Mouse (Mus musculus) left cerebral cortex, postnatal 14 days (tissue): Measurements from ENCODE around the gene Chchd3. TPM values are rescaled to one million over a fixed set of nuclear protein-coding genes. Genes with fewer than 3 reads are reported as not detected.

Source experiments
- DNase-seq, 2 experiments: peaks; one replicate each; pipeline ENCODE4 v3.0.0; 2021 to 2022; ENCODE audit warnings: low spot score in 2 of 2, mixed read lengths in 1 of 2
- intact Hi-C: fragments of 180-260 bp; cut with DNase I; formaldehyde crosslinking; loops from one replicate; pipeline ENCODE4 v1.15.1; 2025
- long read RNA-seq, 2 experiments: library from polyadenylated mRNA; stranded (forward); transcript quantifications; one replicate each; pipeline ENCODE4 v2.0.0; 2021
- total RNA-seq, 2 experiments: library from RNA; stranded (reverse); gene quantifications; 2 replicates each; pipeline ENCODE4 v1.2.3; 2021

Gene Chchd3
- total RNA-seq = 10 to 100 TPM; 90.8 to 92.6 TPM
- long read RNA-seq, experiment 1, transcript Chchd3-201 (8 exons, 1,550 nt) = major isoform, 41 of 110 reads
- long read RNA-seq, experiment 1, partial matches to known transcripts = 0 of 110 reads
- long read RNA-seq, experiment 1, other reads (novel, unspliced or antisense) = 69 of 110 reads
- long read RNA-seq, experiment 2, transcript Chchd3-201 (8 exons, 1,550 nt) = major isoform, 29 of 79 reads
- long read RNA-seq, experiment 2, partial matches to known transcripts = 2 of 79 reads
- long read RNA-seq, experiment 2, other reads (novel, unspliced or antisense) = 48 of 79 reads

DNA sequence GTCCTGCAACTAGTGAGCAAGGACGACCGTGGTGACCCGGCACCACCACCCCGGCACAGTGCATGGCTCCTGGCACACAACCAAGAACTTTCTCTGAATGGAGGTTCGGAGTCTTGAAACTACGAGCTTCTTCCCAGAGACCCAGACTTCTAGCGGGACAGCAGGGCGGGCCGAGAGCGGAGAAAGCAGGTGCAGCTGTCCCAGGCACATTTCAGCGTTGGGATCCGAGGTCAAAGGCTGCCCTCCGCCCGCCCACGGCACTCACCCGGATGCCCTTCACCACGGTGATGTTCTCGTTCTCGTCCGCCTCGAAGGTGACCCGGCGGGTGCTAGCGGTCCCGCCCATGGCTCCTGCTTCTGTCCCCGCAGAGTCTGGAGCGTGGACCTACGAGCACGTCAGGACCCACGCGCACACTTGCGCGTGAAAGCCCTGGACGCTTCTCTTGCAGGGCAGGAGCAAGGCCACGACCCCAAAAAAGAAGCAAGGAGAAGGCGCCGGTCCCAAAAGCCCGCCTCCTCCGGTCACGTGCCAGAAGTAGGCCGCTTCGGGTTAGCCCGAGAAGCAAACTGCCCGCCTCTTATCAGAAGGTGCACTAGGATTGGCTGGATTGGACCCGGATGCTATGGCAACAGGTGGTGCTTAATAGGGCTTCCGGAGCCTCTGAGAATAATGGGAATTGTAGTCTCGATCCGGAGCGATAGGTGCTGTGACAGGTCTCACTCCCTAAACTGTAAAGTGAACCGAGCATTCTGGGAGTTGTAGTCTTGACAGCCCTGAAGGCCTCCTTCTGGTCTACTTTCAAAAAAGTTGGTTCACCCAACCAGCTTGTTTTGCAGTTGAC, at the start of gene Chchd3:
Gene Chchd3, minus strand, starts transcription at position 526 of the 842 bp plus-strand sequence.
- intact Hi-C loops = no loop called here
- DNase-seq = peak; percentile 97 to 99

DNA sequence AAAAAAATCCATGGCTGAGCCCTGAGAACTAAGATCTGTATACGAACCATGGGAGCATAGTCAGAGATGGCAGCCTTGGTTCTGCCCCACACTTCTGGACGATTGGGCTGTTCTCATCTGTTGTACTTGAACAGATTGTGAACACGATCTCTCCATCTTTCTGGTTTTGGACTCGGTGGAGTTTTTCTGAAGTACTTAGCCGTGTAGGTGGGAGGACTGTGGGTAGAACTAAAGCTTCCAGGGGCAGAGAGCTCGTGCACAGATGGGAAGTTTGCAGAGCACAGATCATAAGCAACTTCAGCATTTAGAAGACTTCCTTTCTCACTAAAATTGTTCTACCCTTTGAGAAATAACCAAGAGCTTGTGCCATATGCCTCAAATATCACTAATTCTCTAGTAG, 44.6 kb upstream of the Chchd3 start:
- intact Hi-C loops = no loop called here
- peak; percentile 9 to 19 for DNase-seq

DNA sequence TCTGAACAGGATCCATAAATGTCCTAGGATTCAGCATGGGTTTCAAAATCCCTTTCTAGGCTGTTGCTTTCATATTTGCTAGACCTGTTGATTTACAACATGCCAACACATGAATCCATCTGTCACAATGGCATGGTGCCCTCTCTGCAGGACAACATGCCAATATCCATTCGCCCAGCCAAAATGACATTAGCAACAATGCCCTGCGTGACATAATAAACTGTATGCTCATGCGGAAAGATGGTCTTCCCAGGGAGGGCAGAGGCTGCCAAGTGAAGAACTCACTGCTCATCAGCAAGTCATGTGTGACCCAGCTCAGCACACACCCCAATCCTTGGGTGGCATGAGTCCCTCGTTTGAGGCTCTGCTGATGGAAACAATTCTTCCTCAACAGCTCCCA, 38.8 kb upstream of the Chchd3 start:
- intact Hi-C loops = no loop called here
- no peak for DNase-seq

DNA sequence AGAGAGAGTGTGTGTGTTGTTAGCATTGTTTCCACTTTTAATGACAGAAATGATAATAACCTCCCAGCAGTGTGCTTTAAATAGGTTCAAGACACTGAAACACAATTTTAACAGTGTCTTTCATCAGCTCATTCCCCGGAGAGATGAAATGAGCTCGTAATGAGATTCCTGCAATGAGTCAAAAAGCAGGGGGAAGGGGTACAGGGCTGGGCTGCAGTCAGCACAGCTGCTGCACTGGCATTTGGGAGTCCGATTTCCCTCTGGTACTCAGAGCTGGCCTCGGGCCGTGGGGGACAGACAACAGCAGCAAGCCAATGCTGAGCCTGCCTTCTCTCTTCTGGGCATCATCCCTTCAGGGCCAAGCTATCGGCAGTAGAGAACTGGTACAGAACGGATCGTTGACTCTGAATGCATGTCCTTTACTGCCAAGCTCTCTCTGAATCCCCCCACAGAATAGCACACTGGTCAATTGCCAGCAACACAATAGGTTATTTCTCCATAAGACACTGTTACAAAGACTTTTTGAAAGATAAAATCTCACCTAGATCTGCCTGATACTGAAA, 34.7 kb upstream of the Chchd3 start:
- DNase-seq = peak; percentile 9 to 13

DNA sequence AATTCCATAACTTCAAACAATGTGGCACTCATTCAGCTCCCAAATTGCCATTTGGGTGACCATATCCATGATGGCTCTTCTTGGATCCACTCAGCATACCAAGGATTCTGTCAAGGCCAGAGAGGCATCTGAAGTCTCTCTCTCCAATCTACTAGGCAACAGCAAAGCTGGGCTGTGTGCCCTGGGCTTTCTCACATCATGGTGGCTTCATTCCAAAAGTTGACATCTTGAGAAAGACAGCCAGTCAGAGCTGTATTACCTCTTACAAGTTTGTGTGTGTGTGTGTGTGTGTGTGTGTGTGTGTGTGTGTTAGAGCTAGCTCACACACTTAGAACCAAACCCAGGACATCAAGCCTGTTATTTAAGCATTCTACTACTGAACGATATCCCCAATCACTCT, 20.1 kb upstream of the Chchd3 start:
- DNase-seq = peak in 1 of 2 experiments; percentile 23
- intact Hi-C loops = no loop called here

More for the DNA sequence above, 34.7 kb upstream of the Chchd3 start:
- intact Hi-C loops = no loop called here

DNA sequence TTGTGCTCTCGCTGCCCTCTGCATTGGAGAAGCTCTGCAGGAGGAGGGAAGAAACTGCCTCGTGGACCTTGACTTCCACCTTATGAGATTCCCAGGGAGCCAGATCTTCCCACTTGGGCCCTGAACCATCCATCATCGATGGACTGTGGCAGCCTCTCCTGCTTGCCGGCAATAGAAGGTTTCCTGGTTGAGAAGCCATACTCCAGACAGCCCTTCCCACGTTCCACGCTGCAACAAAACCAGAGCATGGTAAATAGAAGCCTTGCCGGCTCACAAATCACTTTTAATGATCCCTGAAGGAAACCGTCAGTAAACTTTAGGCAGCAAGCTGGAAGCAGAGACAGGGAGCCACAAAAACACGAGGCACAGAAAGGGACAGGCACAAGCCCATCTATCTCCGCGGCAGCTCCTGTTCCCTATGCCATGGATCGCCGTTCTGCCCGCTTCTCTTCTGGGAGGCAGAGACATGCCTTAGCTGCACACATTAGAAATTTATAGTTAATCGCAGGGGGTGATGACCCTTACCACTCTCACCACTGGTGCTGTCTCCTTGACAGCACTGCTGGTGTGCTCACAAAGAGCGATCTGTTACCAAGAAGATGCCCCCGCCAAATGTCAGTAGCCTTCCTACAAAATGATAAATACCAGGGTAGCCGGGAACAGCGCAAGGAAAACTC, 18.3 kb upstream of the Chchd3 start:
- intact Hi-C loops = no loop called here
- no peak for DNase-seq

DNA sequence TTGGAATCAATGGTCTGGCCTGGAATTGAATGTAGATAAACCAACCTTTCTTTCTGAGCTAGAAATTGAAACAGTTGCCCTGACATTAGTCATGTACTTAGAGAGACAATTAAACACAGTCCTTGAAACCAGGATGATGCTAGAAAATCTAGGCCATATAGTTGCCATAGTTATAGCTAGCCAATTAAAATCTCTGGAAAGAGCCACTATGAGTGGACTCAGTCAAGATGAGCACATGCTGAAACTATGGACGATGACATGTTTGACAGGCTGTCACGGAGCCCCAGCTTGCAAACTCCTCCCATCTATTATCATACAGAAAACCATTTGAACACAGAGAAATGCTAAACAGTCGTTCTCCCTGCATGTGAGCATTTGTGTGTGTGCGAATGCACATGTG, 6.4 kb upstream of the Chchd3 start:
- DNase-seq = peak in 1 of 2 experiments; percentile 56
- intact Hi-C loops = no loop called here

DNA sequence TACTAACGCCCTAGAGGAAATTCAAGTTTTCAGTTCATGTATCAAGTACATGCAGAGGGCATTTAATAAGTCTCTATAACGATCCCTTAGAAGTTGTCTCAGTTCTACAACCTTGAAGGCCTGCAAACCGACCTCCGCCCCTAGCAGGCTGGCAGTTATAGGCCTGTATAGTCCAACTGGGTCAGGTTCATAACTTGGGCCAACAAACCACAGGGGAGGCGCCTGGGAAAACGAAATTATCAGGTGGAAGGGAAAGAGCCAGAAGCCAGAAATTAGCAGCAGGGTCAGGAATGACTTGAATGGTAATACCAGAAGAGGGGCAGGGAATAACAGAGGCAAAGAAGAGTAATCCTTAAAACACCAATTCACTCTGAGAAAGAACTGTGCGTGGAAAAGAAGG, 784 bp downstream of the Chchd3 start:
- no peak for DNase-seq
- intact Hi-C loops = no loop called here

DNA sequence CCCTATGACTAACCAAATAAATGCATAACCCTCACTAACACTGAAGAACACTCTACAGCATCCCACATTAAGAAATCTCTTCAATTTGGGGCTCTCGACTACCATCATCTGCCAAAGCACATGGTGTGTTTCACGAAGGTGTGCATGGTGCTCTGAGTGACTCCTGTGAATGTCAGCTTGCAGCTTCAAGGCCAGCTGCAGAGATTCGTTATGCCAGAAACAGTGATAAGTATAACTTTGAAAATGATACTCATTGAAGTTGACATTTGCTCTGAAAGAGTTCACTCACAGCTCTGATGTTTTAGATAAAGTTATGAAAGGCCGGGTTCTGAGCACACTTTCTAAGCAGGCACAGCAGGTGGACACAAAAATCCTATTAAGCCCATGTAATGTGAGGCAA, 3.7 kb downstream of the Chchd3 start:
- no peak for DNase-seq
- intact Hi-C loops = no loop called here

DNA sequence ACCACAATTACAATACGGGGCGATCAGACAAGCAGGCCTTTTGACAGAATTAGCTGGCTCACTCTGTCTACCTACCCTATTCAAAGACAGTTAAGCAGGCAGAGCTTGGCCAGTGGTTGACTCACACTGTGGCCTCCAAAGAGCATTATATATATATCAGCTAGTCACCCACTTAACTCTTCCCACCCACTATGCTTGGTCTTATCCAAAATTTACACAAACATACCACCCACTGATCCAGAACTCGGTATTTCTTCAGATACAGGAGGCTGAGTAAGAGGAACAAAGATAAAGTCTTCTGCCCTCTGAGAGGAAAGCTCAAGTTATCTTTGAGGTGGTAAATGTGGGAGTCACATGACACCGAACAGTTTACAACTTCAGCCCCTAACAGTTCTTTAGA, 4.4 kb downstream of the Chchd3 start:
- intact Hi-C loops = no loop called here
- DNase-seq = no peak

DNA sequence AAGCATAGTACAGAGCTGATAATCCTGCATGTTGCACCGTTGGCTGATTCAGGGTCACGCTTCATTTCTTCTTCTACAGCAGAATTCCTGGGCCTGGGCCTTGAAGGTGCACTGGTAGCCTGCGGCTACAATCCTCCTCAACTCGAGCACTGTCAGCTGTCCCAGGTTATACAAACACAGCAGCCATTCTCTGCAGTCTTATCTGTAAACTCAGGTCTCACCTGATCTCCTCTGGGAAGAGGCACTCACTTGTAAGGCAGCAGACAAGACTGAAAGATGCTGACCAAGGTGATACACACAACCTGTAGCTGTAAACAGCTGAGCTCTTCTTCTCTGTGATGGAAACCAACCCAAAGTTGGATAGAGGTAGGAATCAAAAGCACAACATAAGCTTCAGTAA, 5.1 kb downstream of the Chchd3 start:
- no peak for DNase-seq
- intact Hi-C loops = no loop called here

DNA sequence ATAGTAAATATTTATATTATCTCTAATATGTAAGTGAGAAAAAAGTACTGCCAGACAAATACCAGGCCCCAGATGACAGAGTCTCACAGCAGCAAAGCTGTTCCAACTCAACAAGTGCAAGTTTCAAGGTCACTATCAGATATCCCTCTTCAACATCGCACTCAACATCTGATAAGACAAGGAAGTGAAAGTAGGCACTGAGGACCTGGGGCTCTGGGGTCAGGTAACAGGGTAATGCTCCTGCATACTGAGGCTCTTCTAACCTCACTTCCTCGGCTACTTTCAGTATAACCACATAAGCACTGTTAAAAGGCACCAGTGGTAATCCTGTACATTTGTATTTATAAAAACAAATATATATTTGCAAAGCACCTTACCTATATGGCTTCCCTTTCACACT, 8.4 kb downstream of the Chchd3 start:
- intact Hi-C loops = no loop called here

DNA sequence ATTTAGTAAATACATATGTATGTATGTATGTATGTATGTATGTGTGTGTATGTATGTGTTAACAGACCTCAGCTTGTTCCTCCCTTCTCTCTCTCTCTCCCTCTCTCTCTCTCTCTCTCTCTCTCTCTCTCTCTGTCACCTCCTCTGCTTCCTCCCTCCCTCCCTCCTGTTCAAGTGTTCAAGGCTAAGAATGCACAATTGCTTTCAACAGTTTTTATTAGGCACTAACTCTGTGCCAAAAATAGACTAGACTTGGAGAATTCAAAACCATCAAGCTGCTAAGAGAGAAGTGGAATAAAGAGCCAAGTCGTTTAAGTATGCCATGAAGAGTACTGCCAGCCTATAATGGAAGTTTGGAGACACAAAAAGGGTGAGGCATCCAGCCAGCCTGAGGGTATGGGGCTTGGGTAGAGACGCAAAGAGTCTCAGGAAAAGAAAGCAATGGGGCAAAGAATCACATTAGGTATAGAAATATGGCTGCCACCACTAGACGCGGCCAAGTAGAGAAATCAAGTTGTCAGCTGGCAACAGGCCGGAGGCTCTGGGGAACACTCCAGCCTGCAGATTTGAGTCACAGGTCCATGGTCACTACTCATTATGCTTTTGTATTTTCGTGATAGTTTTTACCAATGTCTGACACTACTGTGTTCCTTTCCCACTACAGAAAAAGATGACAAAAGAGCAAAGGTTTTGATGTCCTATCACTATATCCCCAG, 10.2 kb downstream of the Chchd3 start:
- DNase-seq = no peak
- intact Hi-C loops = no loop called here

More for the DNA sequence above, 8.4 kb downstream of the Chchd3 start:
- no peak for DNase-seq

DNA sequence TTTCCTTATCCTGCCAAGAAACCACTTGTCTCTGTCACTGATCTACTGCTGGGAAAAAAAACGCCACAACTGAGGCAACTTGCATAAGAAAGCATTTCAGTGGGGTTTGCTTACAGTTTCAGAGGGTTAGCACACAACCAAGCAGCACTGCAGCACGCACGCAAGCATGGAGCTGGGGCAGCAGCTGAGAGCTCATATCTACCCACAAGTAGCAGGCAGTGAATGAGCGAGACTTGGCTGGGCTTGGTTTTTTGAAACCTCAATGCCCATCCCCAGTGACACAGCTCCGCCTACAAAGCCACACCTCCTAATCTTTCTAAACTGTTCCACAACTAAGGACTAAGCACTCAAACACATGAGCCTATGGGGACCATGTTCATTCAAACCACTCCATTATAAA, 16.6 kb downstream of the Chchd3 start:
- intact Hi-C loops = no loop called here
- no peak for DNase-seq

DNA sequence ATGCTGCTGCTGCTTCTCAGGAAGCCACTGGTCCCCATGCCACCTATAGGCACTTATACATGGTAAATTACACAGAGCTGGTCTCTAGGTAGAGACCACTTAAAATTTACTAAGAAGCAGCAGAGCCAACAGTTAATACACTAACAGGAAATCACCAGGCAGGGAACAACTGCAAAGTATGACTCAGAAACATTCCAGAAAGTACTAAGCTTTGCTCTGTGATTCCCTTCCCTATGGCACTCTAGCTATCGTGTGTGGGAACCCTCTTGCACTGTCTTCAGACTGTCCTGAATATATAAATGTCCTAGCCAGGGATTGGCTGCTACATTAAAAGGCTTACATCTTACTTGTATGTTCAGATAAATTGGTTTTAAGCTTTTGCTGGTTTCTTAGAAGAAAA, 17.2 kb downstream of the Chchd3 start:
- intact Hi-C loops = no loop called here
- no peak for DNase-seq

DNA sequence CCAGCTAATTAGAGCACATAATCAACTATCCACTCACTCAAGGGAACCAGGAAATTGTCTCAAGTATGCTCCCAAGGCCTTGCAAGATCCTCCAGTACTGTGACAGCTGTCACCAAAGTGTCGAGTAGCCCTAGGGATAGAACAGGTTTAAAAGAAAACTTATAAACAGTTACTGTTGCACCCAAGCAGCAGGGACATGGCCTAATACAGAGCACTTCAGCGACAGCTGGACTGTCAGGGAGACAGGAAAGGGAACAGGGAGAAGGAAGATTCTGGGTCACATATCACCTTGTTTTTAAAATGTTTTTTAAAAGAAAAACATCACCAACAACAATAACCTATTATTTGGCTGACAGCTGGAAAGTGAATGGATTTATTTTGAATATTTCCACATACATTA, 18.1 kb downstream of the Chchd3 start:
- DNase-seq = no peak
- intact Hi-C loops = no loop called here

DNA sequence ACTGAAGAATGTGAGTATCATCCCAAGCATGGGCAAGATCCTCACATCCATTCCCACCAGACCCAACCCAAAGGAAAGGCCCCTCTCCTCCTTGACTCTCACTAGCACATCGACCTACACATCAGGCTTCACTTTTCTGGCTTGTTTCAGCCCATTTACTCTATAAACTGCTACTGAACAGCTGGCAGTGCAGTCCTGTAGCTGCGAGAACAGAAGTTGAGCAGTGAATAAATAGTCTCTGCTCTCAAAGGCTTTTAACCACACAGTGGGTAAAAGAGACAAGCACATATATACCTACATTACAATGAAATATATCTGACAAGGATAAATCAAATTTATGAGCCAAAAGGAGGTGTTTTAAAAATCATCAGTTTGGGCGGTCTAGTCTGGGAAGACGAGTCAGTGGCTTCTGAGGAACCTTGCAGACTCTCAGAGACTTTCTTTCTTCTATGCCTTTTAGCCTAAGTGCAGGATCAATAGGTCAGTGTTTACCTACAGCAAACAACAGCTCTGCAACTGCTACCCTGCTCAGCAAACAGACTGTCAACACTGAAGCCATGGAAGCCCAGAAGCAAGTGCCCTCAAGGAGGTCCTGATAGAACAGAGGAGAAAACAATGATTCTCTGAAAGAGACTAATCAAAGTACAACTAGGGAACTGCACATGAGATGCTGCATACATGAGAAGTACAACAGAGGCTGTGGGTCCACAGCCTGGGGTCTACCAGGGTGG, 19.5 kb downstream of the Chchd3 start:
- intact Hi-C loops = no loop called here
- no peak for DNase-seq

DNA sequence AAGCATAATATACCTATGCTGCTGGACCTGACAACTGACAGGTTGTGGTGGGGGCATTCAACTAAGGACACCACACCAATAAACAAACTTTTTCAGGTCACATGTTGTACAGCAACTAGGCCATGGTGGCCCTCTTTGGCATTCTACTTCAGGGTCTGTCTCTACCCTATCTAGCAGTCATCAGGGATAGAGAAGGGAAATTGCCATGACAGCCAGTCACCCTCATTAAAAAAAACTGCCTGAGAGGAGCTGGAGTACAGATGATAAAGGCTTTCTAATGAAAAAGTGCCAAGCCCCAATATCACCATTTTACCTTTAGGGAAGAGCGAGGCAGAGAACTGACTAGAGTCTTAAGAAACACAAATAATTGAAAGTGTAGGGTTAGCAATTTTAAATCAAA, 27.5 kb downstream of the Chchd3 start:
- intact Hi-C loops = no loop called here
- no peak for DNase-seq

DNA sequence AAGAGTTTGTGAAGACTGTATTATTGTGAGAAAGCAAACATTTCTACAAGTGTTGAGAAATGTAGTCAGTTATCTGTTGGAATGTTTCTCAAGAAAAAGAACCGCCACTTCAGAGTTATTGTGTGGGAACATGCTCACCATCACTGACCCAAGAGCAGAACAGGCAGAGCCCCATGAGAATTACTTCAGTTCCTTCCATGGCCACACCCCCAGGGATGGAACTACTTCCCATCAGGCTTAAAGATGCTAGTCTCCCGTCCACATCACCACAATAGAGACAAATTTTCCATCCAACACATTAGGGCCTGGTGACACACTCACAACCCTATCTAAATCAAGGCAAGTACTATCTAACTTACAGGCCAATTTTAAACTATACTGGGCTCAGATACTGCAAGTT, 28.4 kb downstream of the Chchd3 start:
- intact Hi-C loops = no loop called here

More for the DNA sequence above, 28.4 kb downstream of the Chchd3 start:
- no peak for DNase-seq
